Mouse (Mus musculus): ENCODE results near the gene Arhgef33. TPM values are rescaled to one million over a fixed set of nuclear protein-coding genes. Genes with fewer than 3 reads are reported as not detected.

The Arhgef33 gene
- 0.70 TPM in 1 of 4 replicates, not detected in the others for total RNA-seq (2023; ENCODE audit: inconsistent age)

GRCm38 (mm10) chr17:80307251-80307650 is at the start of gene Arhgef33:
TSS of gene Arhgef33 (plus strand) at chr17:80307407.

DNA sequence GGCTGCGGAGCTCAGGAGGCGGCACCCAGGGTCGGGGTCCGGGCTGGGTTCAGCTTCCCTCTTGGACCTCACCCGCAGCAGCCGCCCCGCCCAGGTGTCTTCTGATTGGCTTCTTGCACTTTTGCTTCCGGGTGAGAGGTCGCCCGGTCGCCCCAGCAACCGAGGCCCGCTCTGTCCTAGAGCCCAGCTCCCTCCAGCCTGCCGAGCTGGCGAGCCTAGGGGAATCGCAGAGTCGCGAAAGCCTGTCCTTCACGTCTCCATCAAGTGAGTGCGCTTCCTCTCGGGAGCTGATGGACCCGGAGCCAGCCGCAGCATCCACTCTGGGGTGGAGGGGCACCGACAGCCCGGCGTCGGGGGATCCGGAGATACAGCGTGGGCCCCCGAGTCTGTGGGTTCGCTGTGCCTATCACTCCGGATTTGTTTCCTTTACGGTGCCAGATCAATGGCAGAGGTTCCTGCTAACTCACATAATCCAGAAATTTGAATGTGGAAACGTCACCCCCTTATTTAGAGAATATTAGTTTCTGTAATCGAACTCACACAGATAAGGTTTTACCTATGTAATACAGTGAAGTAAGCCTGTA is 17.0 kb upstream of the Arhgef33 start, which contains the start of the genes Morn2 and Dhx57:
TSS of gene Morn2 (plus strand) at position 130 of the 584 bp plus-strand sequence.
TSS of gene Dhx57 (minus strand) at position 403 of the 584 bp plus-strand sequence.

DNA sequence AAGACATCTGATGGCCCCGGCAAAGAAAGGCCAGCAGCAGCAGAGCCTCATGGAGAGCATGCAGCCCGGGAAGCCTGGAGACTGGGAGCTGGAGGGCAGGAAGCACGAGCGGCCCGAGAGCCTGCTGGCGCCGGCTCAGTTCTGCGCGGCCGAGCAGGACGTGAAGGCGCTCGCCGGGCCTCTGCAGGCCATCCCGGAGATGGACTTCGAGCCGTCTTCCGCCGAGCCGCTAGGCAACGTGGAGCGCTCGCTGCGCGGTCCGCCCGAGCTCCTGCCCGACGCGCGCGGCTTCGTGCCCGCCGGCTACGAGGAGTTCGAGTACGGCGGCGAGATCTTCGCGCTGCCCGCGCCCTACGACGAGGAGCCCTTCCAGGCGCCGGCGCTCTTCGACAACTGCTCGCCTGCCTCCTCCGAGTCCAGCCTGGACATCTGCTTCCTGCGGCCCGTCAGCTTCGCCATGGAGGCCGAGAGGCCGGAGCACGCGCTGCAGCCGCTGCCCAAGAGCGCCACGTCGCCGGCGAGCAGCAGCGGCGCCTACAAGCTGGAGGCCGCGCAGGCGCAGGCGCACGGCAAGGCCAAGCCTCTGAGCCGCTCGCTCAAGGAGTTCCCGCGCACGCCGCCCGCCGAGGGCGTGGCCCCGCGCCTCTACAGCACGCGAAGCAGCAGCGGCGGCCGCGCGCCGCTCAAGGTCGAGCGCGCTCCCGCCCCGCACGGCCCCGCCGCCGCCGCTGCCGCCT is 66.0 kb downstream of the Arhgef33 start, which contains the start of gene Gm10190:
TSS of gene Gm10190 (minus strand) at position 553 of the 737 bp plus-strand sequence.

Other genes starting within 250 kb of the Arhgef33 start
- gene Hnrnpll, start 245.1 kb upstream of the Arhgef33 start, total RNA-seq (2023; ENCODE audit: inconsistent age) = 0.38 to 0.57 TPM (median 0.51 TPM) in 3 of 4 replicates, not detected in the other
- 1.5 to 2.2 TPM (median 1.8 TPM) in 4 replicates for gene Galm, start 179.9 kb upstream of the Arhgef33 start, total RNA-seq (2023; ENCODE audit: inconsistent age)
- 369 to 391 TPM (median 372 TPM) in 4 replicates for gene Srsf7, start 100.1 kb upstream of the Arhgef33 start, total RNA-seq (2023; ENCODE audit: inconsistent age)
- not detected in 4 replicates for gene Ttc39d, start 99.9 kb upstream of the Arhgef33 start, total RNA-seq (2023; ENCODE audit: inconsistent age)
- 3.4 to 6.0 TPM (median 4.7 TPM) in 4 replicates for gene Gemin6, start 83.0 kb upstream of the Arhgef33 start, total RNA-seq (2023; ENCODE audit: inconsistent age)
- gene Morn2, start 17.2 kb upstream of the Arhgef33 start, total RNA-seq (2023; ENCODE audit: inconsistent age) = 1.4 to 2.8 TPM (median 1.8 TPM) in 3 of 4 replicates, not detected in the other
- gene Dhx57, start 16.9 kb upstream of the Arhgef33 start, total RNA-seq (2023; ENCODE audit: inconsistent age) = 39.1 to 45.5 TPM (median 43.1 TPM) in 4 replicates
- not detected in 4 replicates for gene Gm10190, start 66.1 kb downstream of the Arhgef33 start, total RNA-seq (2023; ENCODE audit: inconsistent age)
- gene Sos1, start 173.0 kb downstream of the Arhgef33 start, total RNA-seq (2023; ENCODE audit: inconsistent age) = 22.4 to 25.5 TPM (median 23.3 TPM) in 4 replicates